Mouse (Mus musculus) midbrain, embryonic 14.5 days (tissue): ENCODE results near the gene Lsg1. TPM values are rescaled to one million over a fixed set of nuclear protein-coding genes. Genes with fewer than 3 reads are reported as not detected.

Source experiments
- ATAC-seq: fragments of 200-750 bp; cut with Nextera tagmentation; 2 replicates; pipeline ENCODE4 v1.8.0; 2017; ENCODE audit warnings: moderate number of reproducible peaks, moderate library complexity; ENCODE audit not compliant: low FRiP score, low TSS enrichment
- DNase-seq: peaks from one replicate; pipeline ENCODE4 v3.0.0-alpha.2; 2015
- H3K27ac ChIP-seq: fragments of 300-500 bp; sonication (generic); replicated peaks from 2 replicates; pipeline ENCODE4 v1.5.1; 2014; ENCODE audit warnings: mild to moderate bottlenecking, low read depth, low read length, moderate library complexity
- H3K27me3 ChIP-seq: fragments of 300-500 bp; sonication (generic); 2 replicates; pipeline ENCODE4 v1.6.1; 2014; ENCODE audit warnings: low read length, control low read depth, mixed read lengths; ENCODE audit not compliant: control insufficient read depth, insufficient read depth
- H3K36me3 ChIP-seq: fragments of 300-500 bp; sonication (generic); 2 replicates; pipeline ENCODE4 v1.6.1; 2014; ENCODE audit warnings: low read length, control low read depth; ENCODE audit not compliant: control insufficient read depth, insufficient read depth
- H3K4me1 ChIP-seq: fragments of 300-500 bp; sonication (generic); 2 replicates; pipeline ENCODE4 v1.6.1; 2014; ENCODE audit warnings: mild to moderate bottlenecking, antibody characterized with exemption, low read length, control low read depth; ENCODE audit not compliant: control insufficient read depth, insufficient read depth
- H3K4me2 ChIP-seq: fragments of 300-500 bp; sonication (generic); 2 replicates; pipeline ENCODE4 v1.6.1; 2014; ENCODE audit warnings: mild to moderate bottlenecking, low read length, moderate library complexity
- H3K4me3 ChIP-seq: fragments of 300-500 bp; sonication (generic); replicated peaks from 2 replicates; pipeline ENCODE4 v1.5.1; 2014; ENCODE audit warnings: low read depth, low read length
- H3K9ac ChIP-seq: fragments of 300-500 bp; sonication (generic); replicated peaks from 2 replicates; pipeline ENCODE4 v1.6.1; 2014; ENCODE audit warnings: mild to moderate bottlenecking, low read length, moderate library complexity
- H3K9me3 ChIP-seq: fragments of 300-500 bp; sonication (generic); 2 replicates; pipeline ENCODE4 v1.6.1; 2016; ENCODE audit warnings: low read length, control low read depth, mixed read lengths; ENCODE audit not compliant: control insufficient read depth
- WGBS: fragments of 180-500 bp; shearing (Covaris S2); extraction: QIAGEN DNeasy Blood & Tissue Kit; methylation state at CpG from one replicate; pipeline ENCODE4 v1.1.7; 2014; 5-methylcytosine and 5-hydroxymethylcytosine counted together
- polyA plus RNA-seq: library from polyadenylated mRNA; unstranded; fragments of >200 nt; fragmentation: Nextera tagmentation; extraction: Ambion mirVana; gene quantifications from 2 replicates; pipeline ENCODE4 v1.2.1, GENCODE M21; 2014

Lsg1 gene
- polyA plus RNA-seq, 1 experiment from 2014 or later = 55.0 TPM

DNA sequence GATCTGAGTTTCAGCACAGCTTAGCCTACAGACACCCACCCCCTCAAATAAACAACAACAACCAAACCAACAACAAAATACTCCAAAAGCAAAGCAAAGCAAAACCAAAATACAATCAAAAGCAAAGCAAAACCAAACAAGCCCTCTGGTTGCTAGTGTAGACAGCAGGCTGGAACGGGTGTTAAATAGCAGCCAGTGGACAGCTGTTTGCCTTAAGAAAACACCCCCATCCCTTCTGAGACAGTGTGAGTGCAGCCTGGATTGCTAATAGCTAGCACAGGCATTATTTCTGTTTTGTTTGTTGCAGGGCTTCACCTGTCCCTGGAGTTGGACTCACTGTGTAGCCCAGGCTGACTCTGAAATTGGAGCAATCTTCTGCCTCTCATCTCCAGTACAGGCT, 54.5 kb downstream of the Lsg1 start:
- Histone ChIP-seq H3K4me1 (no peaks in the 10 kb centered on the region), H3K4me3 (no peak overlapping the region)
- whole genome bisulfite sequencing = 73% methylated on average over 1 of the region's 1 CpGs

DNA sequence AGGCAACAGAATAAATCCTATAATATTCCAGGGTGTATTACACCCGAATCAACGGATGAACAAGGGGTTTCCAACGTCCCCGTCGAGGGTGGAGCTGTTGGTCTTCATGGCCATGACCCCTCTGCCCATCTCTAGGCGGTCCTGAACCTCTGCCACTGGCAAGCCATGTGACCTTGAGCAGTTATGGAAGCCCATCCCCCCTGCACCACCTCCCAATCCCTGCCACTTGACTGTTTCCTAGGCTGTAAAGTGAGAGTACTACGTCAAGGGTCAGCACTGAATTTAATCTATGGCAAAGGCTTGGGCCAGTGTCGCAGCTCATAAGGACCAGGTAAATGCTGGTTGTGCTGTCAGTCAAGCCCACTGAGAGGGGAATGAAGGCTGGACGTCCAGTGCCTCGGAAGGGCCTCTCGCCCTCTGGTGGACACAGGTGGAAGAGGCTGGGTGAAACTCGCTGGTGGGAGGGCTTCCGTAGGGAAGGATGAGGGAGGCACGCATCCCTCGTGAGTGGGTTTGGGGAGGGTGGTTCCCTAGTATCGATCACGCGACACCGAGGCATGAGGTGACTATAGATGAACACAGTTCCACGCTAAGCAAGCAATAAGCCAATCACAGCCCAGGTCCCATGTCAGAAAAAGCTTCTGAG, 55.5 kb downstream of the Lsg1 start:
- H3K9me3 ChIP-seq = no peaks in the 10 kb centered on the region
- no peak overlapping the region for H3K9ac ChIP-seq
- WGBS = 29% methylated on average over 20 of the region's 20 CpGs
- no peaks in the 10 kb centered on the region for H3K27me3 ChIP-seq
- H3K4me3 ChIP-seq = no peak overlapping the region
- no peak overlapping the region for H3K4me2 ChIP-seq
- H3K36me3 ChIP-seq = peaks cover 57% of the 10 kb centered on the region
- no peaks in the 10 kb centered on the region for H3K4me1 ChIP-seq
- no peak overlapping the region for H3K27ac ChIP-seq
- DNase-seq (peak; percentile 75), ATAC-seq (no peak; the same call in 1 of the 2 replicates)

More for the DNA sequence above, 54.5 kb downstream of the Lsg1 start:
- no peaks in the 10 kb centered on the region for H3K27me3 ChIP-seq
- H3K36me3 ChIP-seq = peaks cover 58% of the 10 kb centered on the region
- no peak overlapping the region for H3K4me2 ChIP-seq
- no peaks in the 10 kb centered on the region for H3K9me3 ChIP-seq
- no peak for ATAC-seq
- DNase-seq = no peak
- no peak overlapping the region for H3K27ac ChIP-seq
- H3K9ac ChIP-seq = no peak overlapping the region

- Histone ChIP-seq H3K9ac (no peak overlapping the region), H3K4me2 (no peak overlapping the region), H3K27ac (no peak overlapping the region), H3K4me1 (no peaks in the 10 kb centered on the region), H3K9me3 (no peaks in the 10 kb centered on the region), H3K4me3 (no peak overlapping the region), H3K27me3 (no peaks in the 10 kb centered on the region), H3K36me3 (peaks cover 53% of the 10 kb centered on the region)
- DNase-seq (peak; percentile 70), ATAC-seq (no peak)
- WGBS = 56% methylated on average over 4 of the region's 4 CpGs
These were observed 56.6 kb downstream of the Lsg1 start for GRCm38 (mm10) chr16:30530815-30531214.

- no peak overlapping the region for H3K4me3 ChIP-seq
- no peak overlapping the region for H3K27ac ChIP-seq
- WGBS = 85% methylated on average over 8 of the region's 8 CpGs
- H3K27me3 ChIP-seq = no peaks in the 10 kb centered on the region
- no peak overlapping the region for H3K9ac ChIP-seq
- H3K36me3 ChIP-seq = peaks cover 51% of the 10 kb centered on the region
- no peak for ATAC-seq
- H3K4me1 ChIP-seq = no peaks in the 10 kb centered on the region
- H3K9me3 ChIP-seq = no peaks in the 10 kb centered on the region
- DNase-seq = no peak
- H3K4me2 ChIP-seq = no peak overlapping the region
These were observed 59.0 kb downstream of the Lsg1 start for GRCm38 (mm10) chr16:30528386-30528785.

GRCm38 (mm10) chr16:30527889-30528288, 59.5 kb downstream of the Lsg1 start:
- Histone ChIP-seq H3K36me3 (peaks cover 53% of the 10 kb centered on the region), H3K4me1 (no peaks in the 10 kb centered on the region), H3K4me2 (no peak overlapping the region), H3K9me3 (no peaks in the 10 kb centered on the region), H3K27ac (no peak overlapping the region), H3K9ac (no peak overlapping the region), H3K27me3 (no peaks in the 10 kb centered on the region), H3K4me3 (no peak overlapping the region)
- DNase-seq (no peak), ATAC-seq (no peak)
- WGBS = 74% methylated on average over 2 of the region's 2 CpGs

DNA sequence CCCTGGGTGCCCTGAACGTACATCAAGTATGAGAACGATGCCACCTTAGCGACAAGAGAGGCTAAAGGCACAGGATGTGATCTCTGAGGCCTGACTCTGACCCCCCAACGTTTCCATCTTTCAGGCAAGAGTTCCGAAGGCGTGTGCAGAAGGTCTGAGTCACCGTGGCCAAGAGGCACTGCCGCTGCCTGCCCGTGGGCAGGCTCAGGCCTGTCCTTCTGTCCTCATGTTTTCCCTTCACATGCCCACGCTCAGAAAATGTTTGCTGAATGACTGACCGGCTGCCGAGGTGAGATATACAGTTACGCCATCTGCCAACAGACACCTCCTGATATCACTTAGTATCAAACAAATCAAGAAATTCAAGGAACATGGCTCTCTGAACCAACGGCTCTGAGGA, 61.6 kb downstream of the Lsg1 start:
- H3K4me2 ChIP-seq = no peak overlapping the region
- DNase-seq = no peak
- ATAC-seq = no peak
- no peak overlapping the region for H3K9ac ChIP-seq
- no peak overlapping the region for H3K4me3 ChIP-seq
- no peaks in the 10 kb centered on the region for H3K27me3 ChIP-seq
- no peaks in the 10 kb centered on the region for H3K4me1 ChIP-seq
- H3K27ac ChIP-seq = no peak overlapping the region
- peaks cover 70% of the 10 kb centered on the region for H3K36me3 ChIP-seq
- WGBS = 90% methylated on average over 14 of the region's 14 CpGs
- H3K9me3 ChIP-seq = no peaks in the 10 kb centered on the region

DNA sequence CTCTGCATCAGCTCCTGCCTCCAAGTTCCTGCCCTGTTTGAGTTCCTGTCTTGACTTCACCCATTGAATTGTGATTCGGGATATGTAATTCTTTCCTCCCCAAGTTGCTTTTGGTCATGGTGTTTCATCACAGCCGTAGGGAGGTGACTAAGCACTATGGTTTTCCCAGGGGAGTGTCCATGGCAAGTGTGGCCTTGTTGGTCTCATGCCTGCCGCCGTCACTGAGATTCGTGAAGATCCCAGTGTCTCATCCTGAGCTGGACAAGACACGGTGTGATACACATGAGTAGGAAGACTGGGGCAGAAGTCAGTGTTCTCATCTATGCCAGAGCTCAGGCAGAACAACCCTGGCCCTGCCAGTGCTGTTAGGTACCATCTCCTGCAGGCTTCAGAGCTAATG, 62.9 kb downstream of the Lsg1 start:
- no peaks in the 10 kb centered on the region for H3K9me3 ChIP-seq
- peaks cover 63% of the 10 kb centered on the region for H3K36me3 ChIP-seq
- H3K27ac ChIP-seq = no peak overlapping the region
- H3K9ac ChIP-seq = no peak overlapping the region
- ATAC-seq = no peak
- no peak overlapping the region for H3K4me2 ChIP-seq
- no peaks in the 10 kb centered on the region for H3K4me1 ChIP-seq
- H3K4me3 ChIP-seq = no peak overlapping the region
- DNase-seq = no peak
- WGBS = 91% methylated on average over 6 of the region's 6 CpGs
- no peaks in the 10 kb centered on the region for H3K27me3 ChIP-seq

DNA sequence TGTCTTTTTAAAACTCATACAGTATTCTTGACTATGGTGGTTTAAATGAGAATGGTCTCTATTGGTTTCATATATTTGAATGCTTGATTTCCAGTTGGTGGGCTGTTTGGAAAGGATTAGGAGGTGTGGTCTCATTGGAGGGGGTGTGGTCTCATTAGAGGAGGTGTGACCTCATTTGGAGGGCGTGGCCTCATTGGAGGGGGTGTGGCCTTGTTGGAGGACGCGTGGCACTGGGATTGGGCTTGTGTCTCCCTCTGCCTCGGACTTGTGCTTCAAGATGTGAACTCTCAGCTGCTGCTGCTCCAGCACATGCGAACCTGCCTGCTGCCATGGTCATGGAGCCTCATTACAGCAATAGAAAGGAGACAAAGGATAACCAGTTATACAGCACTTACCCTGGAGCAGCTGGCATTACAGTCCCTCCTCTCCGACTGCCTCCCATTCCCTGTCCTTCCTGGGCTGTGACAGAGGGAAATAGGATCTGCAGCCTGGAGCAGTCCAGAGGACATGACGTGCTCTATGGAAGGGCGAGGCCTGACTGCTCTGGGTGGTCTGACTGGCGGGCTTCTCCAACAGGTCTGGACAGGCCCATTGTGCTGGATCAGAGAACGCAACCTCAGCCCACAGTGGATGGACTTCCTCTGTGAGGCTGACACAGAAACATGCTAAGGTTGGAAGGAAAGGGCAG, 65.0 kb downstream of the Lsg1 start:
- H3K4me3 ChIP-seq = no peak overlapping the region
- H3K9ac ChIP-seq = no peak overlapping the region
- no peak for DNase-seq
- peaks cover 57% of the 10 kb centered on the region for H3K36me3 ChIP-seq
- no peaks in the 10 kb centered on the region for H3K27me3 ChIP-seq
- no peak for ATAC-seq
- H3K4me2 ChIP-seq = no peak overlapping the region
- no peak overlapping the region for H3K27ac ChIP-seq
- 66% methylated on average over 10 of the region's 10 CpGs for WGBS
- H3K4me1 ChIP-seq = no peaks in the 10 kb centered on the region
- no peaks in the 10 kb centered on the region for H3K9me3 ChIP-seq

DNA sequence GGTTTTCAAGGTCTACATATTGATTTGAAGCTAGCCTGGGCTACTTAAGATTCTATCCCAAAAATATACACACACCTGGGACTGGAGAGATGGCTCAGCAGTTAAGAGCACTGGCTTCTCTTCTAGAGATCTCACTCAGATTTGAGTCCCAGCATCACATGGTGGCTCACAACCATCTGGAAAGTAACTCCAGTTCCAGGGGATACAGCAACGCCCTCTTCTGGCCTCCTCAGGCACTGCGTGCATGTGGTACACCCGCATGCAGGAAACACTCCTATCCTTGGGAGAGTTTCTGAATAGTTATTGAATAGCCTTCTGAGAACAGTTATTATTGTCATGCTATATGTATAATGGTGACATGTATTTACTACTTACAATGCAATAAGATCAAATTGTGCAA, 66.2 kb downstream of the Lsg1 start:
- Histone ChIP-seq H3K4me1 (no peaks in the 10 kb centered on the region), H3K27me3 (no peaks in the 10 kb centered on the region), H3K9me3 (no peaks in the 10 kb centered on the region), H3K36me3 (peaks cover 60% of the 10 kb centered on the region), H3K9ac (no peak overlapping the region), H3K4me3 (no peak overlapping the region), H3K27ac (no peak overlapping the region), H3K4me2 (no peak overlapping the region)
- ATAC-seq (no peak), DNase-seq (no peak)
- 62% methylated on average over 3 of the region's 3 CpGs for WGBS
